Mouse (Mus musculus): Measurements from ENCODE around the gene Capza1.

Capza1 gene

DNA sequence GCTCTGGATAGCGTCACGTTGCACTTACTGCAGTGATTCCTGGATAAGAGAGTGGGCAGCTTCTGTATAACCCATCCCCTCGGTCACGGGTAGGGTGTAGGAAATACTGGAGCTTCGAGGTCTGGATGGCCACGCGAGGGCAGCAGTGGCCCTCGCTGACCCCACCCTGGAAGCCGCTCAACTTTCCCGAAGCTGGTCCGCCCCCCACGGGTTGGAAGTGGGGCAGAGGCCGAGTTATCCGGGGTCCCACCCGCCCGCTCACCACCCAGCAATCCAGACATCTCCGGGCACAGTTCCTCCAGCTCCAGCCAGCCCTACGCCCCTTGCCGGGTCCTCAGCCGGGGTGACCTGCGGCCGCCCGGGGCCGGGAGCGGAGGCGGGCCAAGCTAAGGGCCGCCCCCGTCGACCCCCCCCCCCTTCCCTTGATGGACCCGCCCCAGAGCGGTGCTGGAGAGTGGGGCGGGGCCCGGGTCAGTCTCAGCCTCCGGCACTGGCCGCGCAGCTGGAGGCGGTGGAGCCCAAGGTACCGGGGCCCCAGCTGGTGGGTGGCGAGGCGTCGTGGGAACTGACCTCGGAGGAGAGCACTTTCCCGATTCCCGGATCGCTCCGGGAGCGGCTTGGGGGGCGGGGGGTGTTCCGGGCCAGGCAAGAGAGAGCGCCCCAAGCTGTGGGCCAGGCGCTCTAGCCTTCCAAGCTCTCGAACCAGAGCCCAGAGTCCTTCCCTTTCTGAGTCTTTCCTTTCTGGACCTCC lies 75.6 kb downstream of the Capza1 start:
- peak; percentile 38 to 50 for DNase-seq (ENCODE audit: low spot score in 2 of 2)

DNA sequence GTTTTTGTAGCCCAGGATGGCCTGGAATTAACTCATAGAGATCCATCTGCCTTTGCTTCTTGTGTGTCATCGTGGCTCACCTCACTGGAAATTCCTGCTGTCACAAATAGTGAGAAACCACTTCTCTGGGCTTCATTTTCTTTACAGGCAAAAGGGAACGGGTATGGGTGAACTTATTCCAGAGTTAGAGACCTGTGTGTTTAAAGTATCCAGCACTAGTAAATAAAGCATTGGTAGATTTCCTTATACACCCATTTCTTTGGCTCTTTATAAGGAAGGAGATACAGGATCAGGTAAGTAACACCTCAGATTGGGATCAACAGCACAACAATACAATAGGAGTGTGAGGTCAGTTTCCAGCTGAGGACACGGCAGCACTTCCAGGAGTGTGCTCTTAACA lies 76.2 kb downstream of the Capza1 start, which contains the start of gene Rhoc:
Gene Rhoc, plus strand, starts transcription at position 301 of the 400 bp plus-strand sequence.
- DNase-seq (ENCODE audit: low spot score in 2 of 2): no peak

DNA sequence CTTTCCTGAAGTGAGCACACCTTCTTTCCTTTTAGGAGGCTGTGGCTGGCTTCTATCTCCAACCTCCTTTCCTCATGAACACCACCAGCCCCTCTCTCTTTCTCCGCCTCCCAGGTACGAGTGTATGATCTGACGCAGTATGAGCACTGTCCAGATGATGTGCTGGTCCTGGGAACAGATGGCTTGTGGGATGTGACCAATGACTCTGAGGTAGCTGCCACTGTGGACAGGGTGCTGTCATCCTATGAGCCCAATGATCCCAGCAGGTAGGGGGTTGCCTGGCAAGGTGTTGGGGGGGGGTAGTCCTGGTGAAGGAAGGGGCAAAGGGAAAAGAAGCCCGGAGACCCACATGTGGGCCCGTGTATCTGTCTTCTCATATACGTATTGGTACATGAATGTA lies 79.0 kb downstream of the Capza1 start:
- no peak for DNase-seq (ENCODE audit: low spot score in 2 of 2)

DNA sequence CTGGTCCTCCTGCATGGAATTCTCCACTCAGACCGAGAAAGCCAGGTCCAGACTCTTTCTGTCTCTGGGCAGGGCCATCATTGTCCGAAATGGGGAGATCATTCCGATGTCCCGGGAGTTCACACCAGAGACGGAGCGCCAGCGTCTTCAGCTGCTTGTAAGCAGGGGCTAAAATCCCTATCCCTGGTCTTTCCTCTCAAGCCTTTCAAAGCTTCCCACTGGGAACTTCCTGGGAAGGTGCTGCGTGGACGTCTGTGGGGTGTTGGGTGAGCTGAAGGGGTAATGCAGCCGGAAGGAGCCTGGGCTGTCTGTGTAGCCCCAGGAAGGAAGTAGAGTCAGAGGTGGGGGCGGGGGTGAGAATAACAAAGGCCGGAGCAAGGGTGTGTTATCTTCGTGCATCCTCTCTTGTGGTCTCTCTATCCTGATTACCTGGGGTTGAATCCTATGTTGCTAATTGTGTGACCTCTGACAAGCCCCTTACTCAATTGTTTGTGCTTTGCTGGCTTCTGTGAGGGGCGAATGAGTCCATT lies 80.3 kb downstream of the Capza1 start:
- no peak for DNase-seq (ENCODE audit: low spot score in 2 of 2)

DNA sequence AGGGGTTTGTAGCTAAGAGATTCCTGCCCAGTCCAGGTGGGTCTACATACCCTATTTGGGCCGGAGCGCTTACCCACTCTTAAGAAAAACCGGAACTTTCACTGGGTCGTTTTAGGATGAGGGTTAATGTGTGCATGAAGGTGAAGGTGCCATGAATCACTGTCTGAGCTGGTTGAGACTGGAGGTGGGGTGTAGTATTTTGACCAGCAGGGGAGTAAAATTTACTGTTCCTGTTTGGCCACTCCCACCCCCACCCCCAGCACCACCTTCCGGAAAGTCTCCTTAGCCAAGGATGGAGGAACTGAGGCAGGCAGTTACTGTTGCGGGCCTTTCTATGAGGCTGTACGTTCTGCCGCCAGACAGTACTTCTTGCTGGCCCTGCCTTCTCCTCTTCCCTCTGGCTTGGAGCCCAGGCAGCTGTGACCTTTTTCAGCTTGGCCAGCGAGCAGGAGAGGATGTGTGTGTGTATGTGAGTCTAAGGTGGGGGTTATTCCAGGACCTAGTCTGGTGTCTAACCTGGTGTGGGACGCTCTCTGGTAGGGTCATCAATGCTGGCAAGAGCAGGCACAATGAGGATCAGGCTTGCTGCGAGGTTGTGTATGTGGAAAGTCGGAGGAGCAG lies 82.1 kb downstream of the Capza1 start:
- DNase-seq (ENCODE audit: low spot score in 2 of 2): no peak

DNA sequence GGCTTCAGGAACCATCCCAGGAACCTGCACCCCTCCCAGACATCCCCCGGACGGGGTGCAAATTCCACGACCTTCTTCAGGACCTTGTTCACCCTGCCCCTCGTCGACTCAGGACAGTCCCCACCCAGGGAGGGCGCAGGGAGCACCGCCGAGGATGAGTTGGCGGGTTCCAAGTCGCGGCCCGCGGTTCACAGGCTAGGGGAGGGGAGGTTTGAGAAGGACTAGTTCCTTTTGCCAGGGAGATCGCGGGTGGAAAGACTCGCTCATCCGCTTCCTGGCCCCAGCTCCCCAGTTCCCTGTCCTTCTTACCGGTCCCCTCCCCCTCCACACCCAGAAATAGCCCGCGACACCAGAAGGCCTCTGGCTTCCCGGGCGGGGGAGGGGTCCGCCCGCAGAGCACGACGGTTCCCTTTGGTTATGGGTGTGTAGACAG lies 82.8 kb downstream of the Capza1 start, which contains the start of gene Fam19a3:
Gene Fam19a3, minus strand, starts transcription at position 370 of the 433 bp plus-strand sequence.
- DNase-seq (ENCODE audit: low spot score in 2 of 2): peak; percentile 32 to 36

DNA sequence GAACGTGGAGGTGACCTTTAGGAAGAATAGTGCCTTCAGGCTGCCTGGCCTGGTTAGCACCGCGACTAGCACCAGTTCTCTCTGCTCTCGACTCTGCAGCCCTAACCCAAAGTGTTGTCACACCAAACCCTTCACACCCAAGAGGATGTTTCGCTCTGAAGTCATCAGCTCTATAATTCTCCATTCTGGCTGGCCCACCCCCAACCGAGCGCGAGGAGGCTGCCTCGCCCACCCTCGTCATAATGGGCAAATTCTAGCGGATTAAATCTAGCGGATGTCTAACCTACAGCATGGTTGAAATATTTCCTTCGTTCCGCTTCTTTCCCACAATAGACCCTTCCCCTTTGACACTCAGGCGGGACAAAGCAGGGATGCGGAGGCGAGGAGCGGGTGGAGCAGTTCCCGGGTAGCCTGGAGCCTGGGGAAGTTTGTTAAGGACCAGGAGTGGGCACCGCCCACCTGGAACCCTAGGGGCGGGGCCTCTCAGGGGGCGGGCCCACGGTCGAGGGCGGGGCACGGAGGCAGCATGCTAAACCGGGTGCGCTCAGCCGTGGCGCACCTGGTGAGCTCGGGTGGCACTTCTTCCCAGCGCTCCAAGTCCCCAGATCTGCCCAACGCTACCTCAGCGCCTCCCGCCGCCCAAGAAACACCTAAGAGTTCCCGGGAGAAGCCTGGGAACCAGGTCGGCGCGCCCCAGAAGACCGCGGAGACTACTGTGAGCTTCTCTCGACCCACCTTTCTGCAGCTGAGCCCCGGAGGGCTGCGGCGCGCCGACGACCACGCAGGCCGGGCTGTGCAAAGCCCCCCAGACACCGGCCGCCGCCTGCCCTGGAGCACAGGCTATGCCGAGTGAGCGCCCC lies 83.5 kb downstream of the Capza1 start, which contains the start of gene Ppm1j:
Gene Ppm1j, plus strand, starts transcription at position 496 of the 860 bp plus-strand sequence.
- peak; percentile 47 to 49 for DNase-seq (ENCODE audit: low spot score in 2 of 2)

DNA sequence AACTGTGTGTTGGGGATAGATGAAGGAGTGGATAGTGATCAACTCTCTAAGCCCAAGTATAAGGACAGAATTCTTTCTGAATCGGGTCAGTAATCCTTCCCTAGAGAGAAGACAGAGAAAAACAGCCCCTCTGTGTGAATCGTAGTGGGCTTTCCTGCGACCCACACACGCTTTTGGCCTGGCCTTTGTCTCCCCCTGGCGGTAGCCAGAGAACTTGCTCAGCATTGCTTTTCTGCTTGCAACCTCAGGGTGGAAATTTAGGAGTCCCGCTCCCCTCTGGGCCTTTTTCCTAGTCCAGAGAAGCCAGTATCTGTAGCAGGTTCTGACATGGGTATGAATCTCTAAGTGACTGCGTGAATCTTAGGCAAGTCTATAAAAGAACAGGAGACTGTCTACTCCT lies 84.4 kb downstream of the Capza1 start:
- peak; percentile 43 to 48 for DNase-seq (ENCODE audit: low spot score in 2 of 2)

DNA sequence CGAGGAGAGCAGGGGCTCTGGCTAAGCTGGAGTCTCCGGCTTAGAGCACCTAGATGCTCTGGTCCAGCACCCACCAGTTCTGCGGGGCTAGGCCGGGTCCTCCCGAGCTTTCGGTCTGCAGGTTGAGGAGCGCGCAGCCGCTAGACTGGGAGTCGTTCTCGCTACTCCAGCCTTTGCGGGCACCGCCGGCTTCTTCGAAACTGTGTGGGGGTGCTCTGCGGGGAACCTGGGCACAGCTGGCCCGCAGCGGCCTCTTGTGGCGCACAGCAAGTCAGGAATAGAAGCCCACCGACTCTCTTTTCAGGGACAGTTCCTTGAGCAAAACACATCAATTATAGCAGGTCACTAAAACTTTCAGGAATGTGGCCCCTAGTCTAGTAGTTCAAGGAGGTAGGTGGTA lies 87.0 kb downstream of the Capza1 start:
- DNase-seq (ENCODE audit: low spot score in 2 of 2): no peak

DNA sequence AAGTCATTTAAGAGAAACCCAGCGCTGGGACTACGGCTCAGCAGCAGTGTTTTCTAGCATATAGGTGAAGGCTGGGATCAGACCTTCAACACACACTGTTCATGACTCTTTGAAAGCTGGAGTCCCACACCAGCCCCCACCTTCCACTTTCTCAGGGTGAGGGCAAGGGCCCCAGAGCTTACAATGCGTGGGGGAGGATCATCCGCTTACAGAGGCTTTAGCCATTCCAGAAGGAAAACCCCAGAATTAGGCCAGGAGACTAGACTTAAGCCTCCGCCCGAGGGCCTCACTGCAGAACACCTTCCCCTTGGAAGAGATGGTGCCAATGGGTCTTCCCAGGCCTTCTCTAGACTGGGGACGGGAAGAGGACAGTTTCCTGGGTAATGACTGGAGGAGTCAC lies 91.0 kb downstream of the Capza1 start:
- DNase-seq (ENCODE audit: low spot score in 2 of 2): no peak

All from spleen, postnatal 36 days (tissue).